Mouse (Mus musculus) hindbrain, embryonic 16.5 days (tissue): ENCODE results near the gene Papola. TPM values are rescaled to one million over a fixed set of nuclear protein-coding genes. Genes with fewer than 3 reads are reported as not detected.

Experiments used
- ATAC-seq: fragments of 200-750 bp; cut with Nextera tagmentation; 2 replicates; pipeline ENCODE4 v1.8.0; 2017; ENCODE audit warnings: moderate TSS enrichment, moderate library complexity
- H3K27ac ChIP-seq: fragments of 300-500 bp; sonication (generic); 2 replicates; pipeline ENCODE4 v1.5.1; 2014; ENCODE audit warnings: low read depth, mild to moderate bottlenecking, control low read depth, low read length, moderate library complexity
- H3K27me3 ChIP-seq: fragments of 300-500 bp; sonication (generic); replicated peaks from 2 replicates; pipeline ENCODE4 v1.6.1; 2014; ENCODE audit warnings: low read length; ENCODE audit not compliant: control insufficient read depth, insufficient read depth
- H3K36me3 ChIP-seq: fragments of 300-500 bp; sonication (generic); 2 replicates; pipeline ENCODE4 v1.6.1; 2014; ENCODE audit warnings: mild to moderate bottlenecking, low read length, moderate library complexity, mixed read lengths; ENCODE audit not compliant: control insufficient read depth, insufficient read depth
- H3K4me1 ChIP-seq: fragments of 300-500 bp; sonication (generic); 2 replicates; pipeline ENCODE4 v1.6.1; 2014; ENCODE audit warnings: low read depth, low read length; ENCODE audit not compliant: control insufficient read depth, insufficient read depth
- H3K4me2 ChIP-seq: fragments of 300-500 bp; sonication (generic); 2 replicates; pipeline ENCODE4 v1.6.1; 2014; ENCODE audit warnings: mild to moderate bottlenecking, low read length, control low read depth, moderate library complexity
- H3K4me3 ChIP-seq: fragments of 300-500 bp; sonication (generic); 2 replicates; pipeline ENCODE4 v1.5.1; 2014; ENCODE audit warnings: mild to moderate bottlenecking, low read length, control low read depth, moderate library complexity
- H3K9ac ChIP-seq: fragments of 300-500 bp; sonication (generic); 2 replicates; pipeline ENCODE4 v1.6.1; 2014; ENCODE audit warnings: low read depth, mild to moderate bottlenecking, control low read depth, low read length, moderate library complexity
- H3K9me3 ChIP-seq: fragments of 300-500 bp; sonication (generic); 2 replicates; pipeline ENCODE4 v1.6.1; 2014; ENCODE audit warnings: mild to moderate bottlenecking, low read length, moderate library complexity; ENCODE audit not compliant: control insufficient read depth
- WGBS: fragments of 180-500 bp; shearing (Covaris S2); extraction: QIAGEN DNeasy Blood & Tissue Kit; methylation state at CpG from one replicate; pipeline ENCODE4 v1.1.7; 2014; 5-methylcytosine and 5-hydroxymethylcytosine counted together
- polyA plus RNA-seq: library from polyadenylated mRNA; unstranded; fragments of >200 nt; fragmentation: Nextera tagmentation; extraction: Ambion mirVana; gene quantifications from 2 replicates; pipeline ENCODE4 v1.2.1, GENCODE M21; 2015

Gene Papola
- 127 and 138 TPM in 2 replicates for polyA plus RNA-seq

DNA sequence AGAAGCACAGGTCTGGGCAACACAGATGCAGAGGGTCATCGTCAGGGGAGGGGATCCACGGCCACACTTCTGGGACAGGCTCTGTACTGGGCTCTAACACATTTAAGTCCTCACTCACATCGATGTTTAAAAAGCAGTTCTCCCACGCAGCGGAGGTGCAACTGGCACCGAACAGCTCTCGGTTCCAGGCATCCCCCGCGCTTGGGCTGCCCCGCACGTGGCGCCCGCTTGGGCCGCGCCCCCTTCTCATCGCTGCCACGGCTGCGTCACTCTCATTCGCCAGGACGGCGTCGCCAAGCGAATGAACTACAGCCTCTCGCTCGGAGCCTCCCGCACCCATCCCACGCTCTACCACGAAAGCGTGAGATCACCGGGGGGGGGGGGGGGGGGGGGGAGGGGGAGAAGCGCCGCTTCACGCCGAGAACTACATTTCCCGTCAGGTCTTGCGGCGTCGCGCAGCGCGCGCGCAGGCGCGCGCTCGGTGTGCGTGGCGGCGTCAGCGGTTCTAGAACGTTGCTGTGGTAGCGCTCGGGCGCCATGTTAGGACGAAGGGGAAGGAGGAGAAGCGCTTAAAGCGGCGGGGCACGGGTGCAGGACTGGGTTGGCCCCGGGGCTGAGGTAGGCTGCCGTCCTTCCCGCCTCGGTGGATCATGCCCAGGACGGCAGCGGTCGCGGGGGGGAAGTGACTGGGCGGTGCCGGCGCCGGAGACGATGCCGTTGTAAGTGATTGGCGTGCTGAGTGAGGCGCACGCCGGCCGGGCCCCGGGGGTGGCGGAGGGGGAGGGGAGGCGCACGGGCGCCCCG, at the start of gene Papola:
Gene Papola, plus strand, starts transcription at position 499 of the 804 bp plus-strand sequence.
- Histone ChIP-seq H3K27ac (peak within 1 kb of the TSS; percentile 97), H3K27me3 (no peaks in the 10 kb centered on the region), H3K9ac (peak within 1 kb of the TSS; percentile 93), H3K4me2 (peak within 1 kb of the TSS; percentile 86), H3K36me3 (no peaks in the 10 kb centered on the region), H3K4me3 (peak within 1 kb of the TSS; percentile 86), H3K4me1 (peaks cover 16% of the 10 kb centered on the region), H3K9me3 (no peaks in the 10 kb centered on the region)
- peak; percentile 95 for ATAC-seq
- WGBS, result under 1% methylated on average over 46 of the region's 85 CpGs

DNA sequence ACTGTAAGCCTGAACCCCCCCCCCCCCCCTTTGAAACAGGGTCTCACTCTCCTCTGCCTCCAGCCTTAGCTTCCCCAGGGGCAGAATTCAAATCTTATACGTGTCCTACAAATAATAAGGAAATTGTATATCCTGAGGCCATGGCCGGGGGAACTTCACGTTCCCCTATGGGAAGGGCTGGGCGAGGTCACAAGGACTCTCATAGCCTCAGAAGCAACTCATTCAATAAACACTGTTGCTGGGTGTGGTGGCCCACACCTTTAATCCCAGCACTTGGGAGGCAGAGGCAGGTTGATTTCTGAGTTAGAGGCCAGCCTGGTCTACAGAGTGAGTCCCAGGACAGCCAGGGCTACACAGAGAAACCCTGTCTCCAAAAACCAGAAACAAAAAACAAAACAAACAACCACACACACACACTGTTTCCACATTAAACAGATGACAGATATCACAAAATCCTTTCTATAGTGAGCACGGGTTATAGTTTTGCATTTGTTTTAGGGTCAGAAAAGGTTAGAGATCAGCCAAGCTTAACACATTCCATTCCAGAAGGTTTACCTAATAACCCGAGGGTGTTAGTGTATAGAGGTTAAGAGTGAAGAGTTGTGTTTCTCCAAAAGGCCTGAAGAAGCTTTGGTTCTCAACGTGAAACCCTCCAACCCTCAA, 49.1 kb upstream of the Papola start:
- WGBS, result 80% methylated on average over 7 of the region's 7 CpGs
- no peak for ATAC-seq

DNA sequence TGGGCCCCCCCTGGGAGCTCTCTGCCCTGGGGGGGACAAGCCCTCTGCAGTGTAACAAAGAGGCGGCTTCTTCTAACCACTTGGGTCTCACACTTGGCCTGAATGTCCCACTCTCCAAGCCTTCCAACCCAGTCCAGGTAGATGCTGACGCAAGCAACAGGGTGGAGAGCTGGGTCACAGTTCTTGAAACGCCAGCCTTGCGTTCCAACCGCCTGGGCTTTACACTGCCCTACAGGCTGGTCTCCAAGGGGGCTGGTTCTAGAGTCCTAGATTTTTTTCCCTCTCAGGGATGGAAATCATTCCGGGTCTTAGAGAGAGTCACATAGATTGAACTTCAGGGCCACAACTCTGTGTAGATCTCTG, 48.6 kb upstream of the Papola start:
- H3K36me3 ChIP-seq, result no peaks in the 10 kb centered on the region
- no peaks in the 10 kb centered on the region for H3K27me3 ChIP-seq
- H3K27ac ChIP-seq, result no peak overlapping the region
- H3K4me2 ChIP-seq, result no peak overlapping the region
- 92% methylated on average over 6 of the region's 6 CpGs for WGBS
- H3K9me3 ChIP-seq, result no peaks in the 10 kb centered on the region
- H3K9ac ChIP-seq, result no peak overlapping the region
- no peak for ATAC-seq
- no peaks in the 10 kb centered on the region for H3K4me1 ChIP-seq
- no peak overlapping the region for H3K4me3 ChIP-seq

More for the DNA sequence above, 49.1 kb upstream of the Papola start:
- Histone ChIP-seq H3K4me1 (no peaks in the 10 kb centered on the region), H3K36me3 (no peaks in the 10 kb centered on the region), H3K4me3 (no peak overlapping the region), H3K9me3 (no peaks in the 10 kb centered on the region), H3K4me2 (no peak overlapping the region), H3K27me3 (no peaks in the 10 kb centered on the region), H3K27ac (no peak overlapping the region), H3K9ac (no peak overlapping the region)

DNA sequence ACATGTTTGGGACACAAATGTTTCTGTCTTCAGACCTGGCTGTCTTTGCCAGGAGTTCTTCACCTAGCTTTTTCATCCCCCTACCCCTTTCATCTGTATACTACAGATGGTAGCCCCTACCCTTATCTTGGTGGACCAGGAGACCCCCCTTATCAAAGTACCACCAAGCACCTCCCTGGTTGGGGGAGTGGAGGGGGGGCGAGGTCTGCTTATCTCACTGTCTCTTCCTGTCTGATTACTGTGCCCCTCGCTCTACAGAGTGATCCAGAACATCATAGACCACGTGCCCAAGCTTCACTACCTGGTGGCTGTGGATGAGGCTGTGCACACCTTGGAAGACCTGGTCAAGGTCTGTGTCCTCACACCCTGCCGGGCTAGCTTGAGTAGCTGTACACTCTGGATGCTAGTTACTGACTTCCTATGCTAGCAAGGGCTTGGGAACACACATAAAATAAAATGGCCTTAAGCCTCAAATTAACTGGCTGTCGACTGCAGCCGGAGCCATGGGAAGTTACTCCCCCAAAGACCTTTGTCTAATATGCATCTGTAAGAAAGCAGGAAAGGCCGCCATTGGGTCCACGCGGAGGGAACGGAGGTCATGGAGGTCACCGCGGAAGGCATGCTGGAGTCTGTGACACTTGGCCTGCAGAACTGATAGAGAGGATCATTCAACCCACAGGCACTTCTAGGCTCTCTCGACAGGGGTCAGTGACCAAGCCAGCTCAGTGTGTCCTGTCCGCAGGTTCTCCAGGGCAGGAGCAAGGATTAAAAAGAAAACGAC, 46.0 kb upstream of the Papola start:
- no peak for ATAC-seq
- Histone ChIP-seq H3K36me3 (no peaks in the 10 kb centered on the region), H3K9ac (no peak overlapping the region), H3K4me1 (no peaks in the 10 kb centered on the region), H3K4me2 (no peak overlapping the region), H3K27ac (no peak overlapping the region), H3K27me3 (no peaks in the 10 kb centered on the region), H3K9me3 (no peaks in the 10 kb centered on the region), H3K4me3 (no peak overlapping the region)
- WGBS, result 80% methylated on average over 15 of the region's 15 CpGs

DNA sequence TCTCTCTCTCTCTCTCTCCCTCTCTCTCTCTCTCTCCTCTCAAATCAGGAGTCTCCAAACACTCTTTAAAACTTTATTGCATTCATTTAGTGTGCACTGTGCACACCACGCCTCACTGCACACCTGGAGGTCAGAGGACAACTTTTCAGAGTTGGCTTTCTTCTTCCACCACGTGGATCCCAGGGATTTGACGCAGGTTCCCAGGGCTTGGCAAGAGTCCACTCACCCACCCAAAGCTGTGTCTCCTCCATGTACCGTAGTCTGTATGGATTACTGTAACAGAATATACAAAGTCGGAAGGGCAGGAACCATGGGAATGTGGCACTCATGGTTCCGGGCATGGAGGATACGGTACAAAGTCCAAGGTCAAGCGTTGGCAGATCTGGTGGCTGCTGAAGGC, 44.8 kb upstream of the Papola start:
- ATAC-seq, result no peak
- Histone ChIP-seq H3K27me3 (no peaks in the 10 kb centered on the region), H3K4me1 (no peaks in the 10 kb centered on the region), H3K36me3 (no peaks in the 10 kb centered on the region), H3K9me3 (no peaks in the 10 kb centered on the region), H3K4me2 (no peak overlapping the region), H3K27ac (no peak overlapping the region), H3K9ac (no peak overlapping the region), H3K4me3 (no peak overlapping the region)
- WGBS, result 85% methylated on average over 8 of the region's 8 CpGs

DNA sequence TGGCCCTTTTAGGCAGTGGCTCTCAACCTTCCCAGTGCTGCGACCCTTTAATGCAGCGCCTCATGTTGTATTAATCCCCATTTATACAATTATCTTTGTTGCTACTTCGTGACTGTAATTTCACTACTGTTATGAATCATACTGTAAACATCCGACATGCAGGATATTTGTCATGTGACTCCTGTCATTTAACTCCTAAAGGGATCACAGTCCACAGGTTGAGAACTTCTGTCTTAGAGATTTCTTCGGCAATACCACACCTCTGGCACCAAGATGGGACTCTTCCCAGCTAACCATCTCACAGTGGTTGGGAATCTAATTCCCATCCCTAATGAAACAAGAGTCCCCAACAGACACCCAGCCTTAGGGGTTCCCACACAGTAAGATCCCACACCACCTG, 36.4 kb upstream of the Papola start:
- no peak for ATAC-seq
- H3K27me3 ChIP-seq, result no peaks in the 10 kb centered on the region
- no peak overlapping the region for H3K4me3 ChIP-seq
- H3K27ac ChIP-seq, result no peak overlapping the region
- WGBS, result 89% methylated on average over 5 of the region's 5 CpGs
- H3K9ac ChIP-seq, result no peak overlapping the region
- no peaks in the 10 kb centered on the region for H3K36me3 ChIP-seq
- no peaks in the 10 kb centered on the region for H3K4me1 ChIP-seq
- no peak overlapping the region for H3K4me2 ChIP-seq
- H3K9me3 ChIP-seq, result no peaks in the 10 kb centered on the region

DNA sequence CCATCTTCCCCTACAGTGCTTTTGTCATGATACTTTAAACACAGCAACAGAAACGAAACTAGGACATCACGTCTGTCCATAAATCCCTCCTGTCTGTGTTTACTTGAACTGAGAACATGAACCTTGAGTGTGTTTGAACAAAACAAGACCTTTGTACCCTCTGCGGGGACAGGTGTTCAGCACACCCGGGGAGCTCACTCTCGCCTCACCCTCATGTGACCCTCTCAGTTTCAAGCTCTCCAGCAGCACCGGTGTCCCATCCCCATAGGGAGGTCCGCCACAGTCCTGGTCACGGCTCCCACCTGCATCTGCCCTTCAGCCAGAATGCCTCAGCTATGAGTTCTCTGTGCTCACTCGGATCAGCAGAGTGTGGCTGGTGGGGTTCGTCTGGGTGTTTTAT, 30.7 kb upstream of the Papola start:
- WGBS, result 92% methylated on average over 10 of the region's 10 CpGs
- H3K9me3 ChIP-seq, result no peaks in the 10 kb centered on the region
- no peak overlapping the region for H3K4me2 ChIP-seq

DNA sequence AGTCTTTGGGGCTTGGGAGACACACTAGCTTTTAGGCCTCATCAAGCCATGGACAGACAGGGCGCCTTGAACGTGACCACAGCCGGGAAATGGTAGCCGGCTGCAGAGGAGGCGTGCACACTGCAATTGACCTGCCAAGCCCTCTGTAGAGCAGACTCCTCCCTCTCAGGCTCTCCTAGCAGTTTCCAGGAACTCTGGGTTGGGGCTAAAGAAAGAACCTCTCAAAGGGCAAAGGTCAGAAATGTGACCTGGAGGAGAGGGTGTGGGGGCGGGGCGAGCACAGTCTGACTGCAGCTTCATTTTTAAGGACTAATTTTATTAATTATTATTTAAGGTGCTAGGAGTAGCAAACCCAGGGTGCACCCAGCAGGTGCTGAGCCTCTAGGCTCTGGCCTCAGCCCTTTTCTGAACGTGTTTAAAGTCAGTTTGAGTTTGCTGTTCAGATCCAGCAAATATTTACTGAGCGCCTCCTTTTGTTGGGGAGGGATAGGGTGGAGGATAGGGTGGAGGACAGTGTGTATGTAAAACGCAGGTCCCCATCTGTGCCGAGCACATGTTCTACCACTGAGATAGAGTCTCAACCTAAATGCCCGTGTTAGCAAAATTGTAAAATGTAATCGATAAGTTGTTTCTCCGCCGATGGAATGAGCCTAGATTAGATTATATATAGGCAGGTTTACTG, 26.5 kb upstream of the Papola start:
- ATAC-seq, result no peak
- H3K27me3 ChIP-seq, result no peaks in the 10 kb centered on the region
- no peaks in the 10 kb centered on the region for H3K9me3 ChIP-seq
- no peak overlapping the region for H3K9ac ChIP-seq
- H3K4me1 ChIP-seq, result no peaks in the 10 kb centered on the region
- H3K36me3 ChIP-seq, result no peaks in the 10 kb centered on the region
- 43% methylated on average over 15 of the region's 15 CpGs for whole genome bisulfite sequencing
- no peak overlapping the region for H3K4me3 ChIP-seq
- H3K4me2 ChIP-seq, result no peak overlapping the region
- H3K27ac ChIP-seq, result no peak overlapping the region

More for the DNA sequence above, 30.7 kb upstream of the Papola start:
- Histone ChIP-seq H3K9ac (no peak overlapping the region), H3K27me3 (no peaks in the 10 kb centered on the region), H3K27ac (no peak overlapping the region), H3K36me3 (no peaks in the 10 kb centered on the region), H3K4me1 (no peaks in the 10 kb centered on the region), H3K4me3 (no peak overlapping the region)
- ATAC-seq, result no peak
